Mouse (Mus musculus): ENCODE data around the gene Rock2. TPM values are rescaled to one million over a fixed set of nuclear protein-coding genes. Genes with fewer than 3 reads are reported as not detected.

The Rock2 gene
- polyA plus RNA-seq, 1 experiment from 2014 or later = 29.7 TPM

DNA sequence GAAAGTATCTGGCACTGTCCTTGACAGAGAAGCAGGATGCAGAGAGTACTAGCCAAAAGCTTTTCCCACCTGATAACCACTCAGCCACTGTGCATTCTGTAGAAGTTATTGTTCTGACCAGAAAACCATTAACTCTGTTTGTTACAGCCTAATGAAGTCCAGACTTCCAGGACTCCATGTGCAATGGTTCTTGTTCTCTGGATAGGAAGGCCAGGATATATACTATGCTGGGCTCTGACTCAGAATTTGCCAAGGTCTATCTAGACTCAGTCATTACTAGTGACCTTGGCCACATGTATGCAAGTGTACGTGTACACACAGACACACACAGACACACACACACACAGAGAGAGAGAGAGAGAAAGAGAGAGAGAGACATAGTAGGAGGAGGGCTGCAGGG is 34.2 kb upstream of the Rock2 start:
- no peaks in the 10 kb centered on the region for H3K36me3 ChIP-seq
- 79% methylated on average over 1 of the region's 1 CpGs for WGBS
- no peak overlapping the region for H3K27ac ChIP-seq (ENCODE audit: poor library complexity, severe bottlenecking)
- no peaks in the 10 kb centered on the region for H3K27me3 ChIP-seq (replicated peaks)
- H3K9me3 ChIP-seq (replicated peaks) = no peaks in the 10 kb centered on the region
- no peak for ATAC-seq (ENCODE audit: insufficient number of reproducible peaks, low FRiP score)
- H3K4me2 ChIP-seq = no peak overlapping the region
- H3K4me1 ChIP-seq (replicated peaks) = no peaks in the 10 kb centered on the region
- H3K4me3 ChIP-seq = no peak overlapping the region
- no peak overlapping the region for H3K9ac ChIP-seq

DNA sequence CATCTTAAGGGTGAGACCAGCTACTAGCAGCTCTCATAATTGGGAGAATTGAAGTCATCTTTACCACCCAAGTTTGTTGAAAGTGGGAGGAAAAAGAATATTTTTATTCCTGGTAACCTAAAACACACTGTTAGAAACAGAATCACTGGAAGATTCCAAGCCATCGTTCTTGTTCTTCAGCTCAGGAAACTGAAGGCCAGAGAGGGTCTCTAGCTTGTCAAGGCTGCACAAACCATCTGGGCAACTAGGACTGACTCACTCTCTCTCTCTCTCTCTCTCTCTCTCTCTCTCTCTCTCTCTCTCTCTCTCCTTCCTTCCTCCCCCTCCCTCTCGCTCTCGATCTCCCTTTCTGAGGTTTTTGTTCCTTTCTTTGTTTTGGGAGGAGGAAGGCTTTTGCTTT is 33.7 kb upstream of the Rock2 start:
- Histone ChIP-seq H3K4me2 (no peak overlapping the region), H3K9me3 (replicated peaks) (no peaks in the 10 kb centered on the region), H3K27ac (ENCODE audit: poor library complexity, severe bottlenecking) (no peak overlapping the region), H3K36me3 (no peaks in the 10 kb centered on the region), H3K27me3 (replicated peaks) (no peaks in the 10 kb centered on the region), H3K9ac (no peak overlapping the region), H3K4me1 (replicated peaks) (peaks cover 4% of the 10 kb centered on the region; the same call in 1 of the 2 replicates), H3K4me3 (no peak overlapping the region)
- WGBS = 50% methylated on average over 3 of the region's 3 CpGs
- no peak for ATAC-seq (ENCODE audit: insufficient number of reproducible peaks, low FRiP score)

- ATAC-seq (ENCODE audit: insufficient number of reproducible peaks, low FRiP score) = no peak
- H3K27me3 ChIP-seq (replicated peaks) = no peaks in the 10 kb centered on the region
- no peak overlapping the region for H3K27ac ChIP-seq (ENCODE audit: poor library complexity, severe bottlenecking)
- WGBS = 81% methylated on average over 4 of the region's 4 CpGs
- no peak overlapping the region for H3K4me3 ChIP-seq
- H3K9ac ChIP-seq = no peak overlapping the region
- no peak overlapping the region for H3K4me2 ChIP-seq
- no peaks in the 10 kb centered on the region for H3K9me3 ChIP-seq (replicated peaks)
- peaks cover 34% of the 10 kb centered on the region for H3K4me1 ChIP-seq (replicated peaks)
- no peaks in the 10 kb centered on the region for H3K36me3 ChIP-seq
Measured at GRCm38 (mm10) chr12:16864477-16864876, 30.2 kb upstream of the Rock2 start.

- H3K9ac ChIP-seq = no peak overlapping the region
- H3K9me3 ChIP-seq (replicated peaks) = no peaks in the 10 kb centered on the region
- no peaks in the 10 kb centered on the region for H3K27me3 ChIP-seq (replicated peaks)
- H3K4me3 ChIP-seq = no peak overlapping the region
- H3K36me3 ChIP-seq = no peaks in the 10 kb centered on the region
- 42% methylated on average over 3 of the region's 3 CpGs for WGBS
- H3K27ac ChIP-seq (ENCODE audit: poor library complexity, severe bottlenecking) = peak overlapping the region; percentile 84
- peaks cover 48% of the 10 kb centered on the region for H3K4me1 ChIP-seq (replicated peaks)
- 0 out of 2 replicates have a peak, but pooled peaks have one; percentile 15 for ATAC-seq (ENCODE audit: insufficient number of reproducible peaks, low FRiP score)
- no peak overlapping the region for H3K4me2 ChIP-seq
Measured at GRCm38 (mm10) chr12:16865871-16866270, 28.8 kb upstream of the Rock2 start.

- Histone ChIP-seq H3K9me3 (replicated peaks) (no peaks in the 10 kb centered on the region), H3K27me3 (replicated peaks) (no peaks in the 10 kb centered on the region), H3K4me3 (no peak overlapping the region), H3K27ac (ENCODE audit: poor library complexity, severe bottlenecking) (peak overlapping the region; percentile 84), H3K4me2 (no peak overlapping the region), H3K36me3 (no peaks in the 10 kb centered on the region), H3K9ac (no peak overlapping the region), H3K4me1 (replicated peaks) (peaks cover 54% of the 10 kb centered on the region)
- ATAC-seq (ENCODE audit: insufficient number of reproducible peaks, low FRiP score) = 0 out of 2 replicates have a peak, but pooled peaks have one; percentile 7
- 15% methylated on average over 3 of the region's 3 CpGs for WGBS
Measured at GRCm38 (mm10) chr12:16866460-16866859, 28.2 kb upstream of the Rock2 start.

GRCm38 (mm10) chr12:16867306-16867705 is 27.4 kb upstream of the Rock2 start:
- 53% methylated on average over 7 of the region's 7 CpGs for WGBS
- Histone ChIP-seq H3K4me1 (replicated peaks) (peaks cover 57% of the 10 kb centered on the region), H3K9me3 (replicated peaks) (no peaks in the 10 kb centered on the region), H3K27me3 (replicated peaks) (no peaks in the 10 kb centered on the region), H3K4me2 (no peak overlapping the region), H3K27ac (ENCODE audit: poor library complexity, severe bottlenecking) (no peak overlapping the region), H3K36me3 (no peaks in the 10 kb centered on the region), H3K9ac (no peak overlapping the region), H3K4me3 (no peak overlapping the region)
- ATAC-seq (ENCODE audit: insufficient number of reproducible peaks, low FRiP score) = no peak

DNA sequence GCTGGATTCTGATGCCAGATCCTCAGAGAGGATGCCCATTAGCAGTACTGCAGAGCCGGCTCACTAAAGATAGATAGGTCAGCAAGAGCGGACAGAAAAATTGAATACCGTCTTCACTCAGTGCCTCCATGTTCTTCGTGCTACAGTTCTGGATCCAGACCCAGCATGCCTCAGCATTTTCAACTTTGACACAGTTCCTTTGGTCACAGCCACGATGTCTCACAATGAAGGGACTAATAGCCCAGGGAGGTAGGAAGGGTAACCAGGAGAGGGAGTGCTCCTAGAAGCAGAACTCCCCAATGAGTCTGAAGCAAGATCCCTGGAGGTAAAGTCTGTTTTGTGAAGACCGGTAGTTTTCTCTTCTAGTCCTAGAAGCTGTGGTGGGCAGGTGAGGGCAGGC is 26.1 kb upstream of the Rock2 start:
- 62% methylated on average over 6 of the region's 6 CpGs for WGBS
- Histone ChIP-seq H3K4me1 (replicated peaks) (peaks cover 67% of the 10 kb centered on the region), H3K9me3 (replicated peaks) (no peaks in the 10 kb centered on the region), H3K27me3 (replicated peaks) (no peaks in the 10 kb centered on the region), H3K4me2 (no peak overlapping the region), H3K4me3 (no peak overlapping the region), H3K36me3 (no peaks in the 10 kb centered on the region), H3K27ac (ENCODE audit: poor library complexity, severe bottlenecking) (peak overlapping the region; percentile 96), H3K9ac (no peak overlapping the region)
- ATAC-seq (ENCODE audit: insufficient number of reproducible peaks, low FRiP score) = no peak

DNA sequence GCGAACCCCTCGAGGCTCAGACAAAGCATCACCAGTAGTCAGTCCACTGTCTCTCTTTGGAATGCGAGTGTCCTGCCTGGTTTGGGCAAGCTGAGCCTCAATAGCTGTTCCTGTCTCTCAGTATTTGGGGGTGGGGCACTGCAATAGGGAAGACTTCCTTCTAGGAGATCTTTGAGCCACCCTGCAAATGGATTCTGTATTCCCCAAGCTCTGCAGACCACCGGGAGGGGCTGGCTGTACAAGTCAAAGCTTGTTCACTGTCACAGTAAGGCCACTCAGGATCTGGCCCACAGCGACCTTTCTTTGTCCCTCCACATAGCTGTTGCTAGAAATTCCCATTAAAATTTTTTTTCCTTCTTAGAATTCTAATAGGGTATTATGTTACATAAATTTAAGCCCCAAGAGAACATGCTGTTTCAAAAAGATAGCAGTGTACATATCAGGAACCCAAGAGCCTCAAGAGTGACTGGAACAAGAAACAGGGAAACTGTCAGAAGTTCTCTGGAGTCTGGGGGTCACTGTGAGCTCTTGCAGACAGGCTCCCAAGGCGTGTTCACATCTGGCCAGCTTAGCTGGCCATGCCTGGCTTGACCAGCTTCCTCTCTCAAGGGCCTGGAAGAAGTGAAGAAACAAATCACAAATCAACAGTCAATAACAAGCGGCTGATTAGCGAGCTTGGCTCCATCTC is 25.5 kb upstream of the Rock2 start:
- H3K9ac ChIP-seq = no peak overlapping the region
- H3K4me2 ChIP-seq = 0 out of 2 replicates have a peak overlapping the region, but pooled peaks have one; percentile 5
- no peaks in the 10 kb centered on the region for H3K27me3 ChIP-seq (replicated peaks)
- H3K27ac ChIP-seq (ENCODE audit: poor library complexity, severe bottlenecking) = peak overlapping the region; percentile 96
- H3K9me3 ChIP-seq (replicated peaks) = no peaks in the 10 kb centered on the region
- no peak overlapping the region for H3K4me3 ChIP-seq
- H3K36me3 ChIP-seq = no peaks in the 10 kb centered on the region
- no peak; the same call in 1 of the 2 replicates for ATAC-seq (ENCODE audit: insufficient number of reproducible peaks, low FRiP score)
- 33% methylated on average over 8 of the region's 8 CpGs for WGBS
- peaks cover 72% of the 10 kb centered on the region for H3K4me1 ChIP-seq (replicated peaks)

GRCm38 (mm10) chr12:16869870-16870404 is 24.8 kb upstream of the Rock2 start:
- peak overlapping the region; percentile 40 for H3K4me2 ChIP-seq
- H3K9me3 ChIP-seq (replicated peaks) = no peaks in the 10 kb centered on the region
- H3K4me3 ChIP-seq = no peak overlapping the region
- H3K4me1 ChIP-seq (replicated peaks) = peaks cover 79% of the 10 kb centered on the region
- peak; percentile 2; the same call in 1 of the 2 replicates for ATAC-seq (ENCODE audit: insufficient number of reproducible peaks, low FRiP score)
- H3K27ac ChIP-seq (ENCODE audit: poor library complexity, severe bottlenecking) = peak overlapping the region; percentile 96
- no peaks in the 10 kb centered on the region for H3K36me3 ChIP-seq
- H3K9ac ChIP-seq = no peak overlapping the region
- WGBS = 41% methylated on average over 9 of the region's 9 CpGs
- H3K27me3 ChIP-seq (replicated peaks) = no peaks in the 10 kb centered on the region

- peak; percentile 64 for ATAC-seq (ENCODE audit: insufficient number of reproducible peaks, low FRiP score)
- H3K27me3 ChIP-seq (replicated peaks) = no peaks in the 10 kb centered on the region
- H3K27ac ChIP-seq (ENCODE audit: poor library complexity, severe bottlenecking) = peak overlapping the region; percentile 96
- H3K36me3 ChIP-seq = no peaks in the 10 kb centered on the region
- H3K4me3 ChIP-seq = no peak overlapping the region
- H3K9me3 ChIP-seq (replicated peaks) = no peaks in the 10 kb centered on the region
- 29% methylated on average over 8 of the region's 8 CpGs for WGBS
- peaks cover 85% of the 10 kb centered on the region for H3K4me1 ChIP-seq (replicated peaks)
- no peak overlapping the region for H3K9ac ChIP-seq
- H3K4me2 ChIP-seq = peak overlapping the region; percentile 40
Measured at GRCm38 (mm10) chr12:16870405-16871068, 24.2 kb upstream of the Rock2 start.

GRCm38 (mm10) chr12:16872006-16872405 is 22.7 kb upstream of the Rock2 start:
- WGBS = 82% methylated on average over 1 of the region's 1 CpGs
- Histone ChIP-seq H3K36me3 (no peaks in the 10 kb centered on the region), H3K9me3 (replicated peaks) (no peaks in the 10 kb centered on the region), H3K9ac (no peak overlapping the region), H3K4me3 (no peak overlapping the region), H3K4me1 (replicated peaks) (peaks cover 84% of the 10 kb centered on the region), H3K27me3 (replicated peaks) (no peaks in the 10 kb centered on the region), H3K27ac (ENCODE audit: poor library complexity, severe bottlenecking) (no peak overlapping the region), H3K4me2 (no peak overlapping the region)
- no peak for ATAC-seq (ENCODE audit: insufficient number of reproducible peaks, low FRiP score)

Measured in heart, embryonic 12.5 days (tissue).